Mouse (Mus musculus): ENCODE data around the gene RPS10-NUDT3. TPM values are rescaled to one million over a fixed set of nuclear protein-coding genes. Genes with fewer than 3 reads are reported as not detected.

Gene RPS10-NUDT3
- polyA plus RNA-seq (2016; fragmentation: Nextera tagmentation; extraction: Ambion mirVana), result not detected in 2 replicates

DNA sequence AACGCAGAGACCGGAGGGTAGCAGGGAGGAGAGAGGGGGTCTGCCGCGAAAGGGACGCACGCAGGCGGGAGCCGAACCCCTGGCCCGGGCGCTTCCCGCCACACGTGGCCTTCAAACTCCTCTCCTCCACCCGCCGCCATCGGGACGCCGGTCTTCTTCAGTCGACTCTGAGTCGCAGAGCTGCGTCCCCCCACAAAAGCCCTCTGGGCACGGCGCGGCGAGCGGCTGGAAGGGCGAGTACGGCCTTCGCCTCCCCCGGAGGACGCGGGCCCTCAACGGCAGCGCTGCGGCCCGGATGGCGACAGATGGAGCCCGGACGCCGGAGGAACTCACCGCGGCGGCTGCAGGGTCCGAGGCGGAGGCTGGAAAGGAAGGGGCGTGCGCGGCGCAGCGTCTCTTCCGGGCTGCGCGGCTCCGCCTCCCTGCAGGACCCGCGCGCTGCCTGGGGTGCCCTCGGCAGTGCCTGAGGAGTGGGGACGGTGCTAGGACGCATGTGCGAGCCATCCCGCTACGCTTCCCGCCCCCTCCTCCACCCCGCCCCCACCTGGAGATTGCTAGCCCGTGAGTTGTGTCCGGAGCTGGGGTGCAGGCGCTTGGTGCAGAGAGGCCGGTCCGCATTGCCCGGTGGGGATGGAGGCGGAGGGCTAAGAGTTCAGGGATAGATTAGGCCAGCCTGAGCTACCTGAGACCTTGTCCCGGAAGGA, at the start of gene RPS10-NUDT3:
TSS of gene RPS10-NUDT3 (minus strand) at position 352 of the 704 bp plus-strand sequence.
- no peaks in the 10 kb centered on the region for H3K27me3 ChIP-seq
- H3K9me3 ChIP-seq (replicated peaks), result no peaks in the 10 kb centered on the region
- peak within 1 kb of the TSS; percentile 87 for H3K27ac ChIP-seq
- peaks cover 34% of the 10 kb centered on the region for H3K4me1 ChIP-seq
- peak within 1 kb of the TSS; percentile 96 for H3K9ac ChIP-seq
- peak within 1 kb of the TSS; percentile 82 for H3K4me2 ChIP-seq (replicated peaks)
- ATAC-seq (ENCODE audit: low FRiP score), result peak; percentile 96
- peaks cover 37% of the 10 kb centered on the region for H3K36me3 ChIP-seq
- WGBS, result under 1% methylated on average over 54 of the region's 72 CpGs
- H3K4me3 ChIP-seq, result peak within 1 kb of the TSS; percentile 90

- 0 out of 2 replicates have a peak overlapping the region, but pooled peaks have one; percentile 32 for H3K9ac ChIP-seq
- H3K4me3 ChIP-seq, result no peak overlapping the region
- H3K4me1 ChIP-seq, result peaks cover 19% of the 10 kb centered on the region
- H3K27me3 ChIP-seq, result peaks cover 13% of the 10 kb centered on the region
- no peaks in the 10 kb centered on the region for H3K9me3 ChIP-seq (replicated peaks)
- H3K4me2 ChIP-seq (replicated peaks), result 0 out of 2 replicates have a peak overlapping the region, but pooled peaks have one; percentile 3
- WGBS, result 30% methylated on average over 11 of the region's 11 CpGs
- peak; percentile 81 for ATAC-seq (ENCODE audit: low FRiP score)
- peak overlapping the region; percentile 88 for H3K27ac ChIP-seq
- H3K36me3 ChIP-seq, result no peaks in the 10 kb centered on the region
Measured at GRCm38 (mm10) chr17:27678924-27679813, 44.1 kb upstream of the RPS10-NUDT3 start.

- Histone ChIP-seq H3K4me1 (peaks cover 19% of the 10 kb centered on the region), H3K36me3 (no peaks in the 10 kb centered on the region), H3K4me2 (replicated peaks) (no peak overlapping the region), H3K9me3 (replicated peaks) (no peaks in the 10 kb centered on the region), H3K27ac (0 out of 2 replicates have a peak overlapping the region, but pooled peaks have one; percentile 4), H3K9ac (no peak overlapping the region), H3K4me3 (no peak overlapping the region), H3K27me3 (peaks cover 2% of the 10 kb centered on the region; the same call in 1 of the 2 replicates)
- no peak for ATAC-seq (ENCODE audit: low FRiP score)
- WGBS, result 81% methylated on average over 5 of the region's 5 CpGs
Measured at GRCm38 (mm10) chr17:27677756-27678155, 42.7 kb upstream of the RPS10-NUDT3 start.

- 78% methylated on average over 7 of the region's 7 CpGs for WGBS
- H3K9ac ChIP-seq, result no peak overlapping the region
- H3K9me3 ChIP-seq (replicated peaks), result no peaks in the 10 kb centered on the region
- H3K27ac ChIP-seq, result no peak overlapping the region
- H3K27me3 ChIP-seq, result no peaks in the 10 kb centered on the region
- H3K4me3 ChIP-seq, result no peak overlapping the region
- peaks cover 19% of the 10 kb centered on the region for H3K4me1 ChIP-seq
- no peak for ATAC-seq (ENCODE audit: low FRiP score)
- no peaks in the 10 kb centered on the region for H3K36me3 ChIP-seq
- H3K4me2 ChIP-seq (replicated peaks), result no peak overlapping the region
Measured at GRCm38 (mm10) chr17:27676270-27676669, 41.2 kb upstream of the RPS10-NUDT3 start.

- no peak for ATAC-seq (ENCODE audit: low FRiP score)
- Histone ChIP-seq H3K4me2 (replicated peaks) (no peak overlapping the region), H3K27ac (no peak overlapping the region), H3K27me3 (no peaks in the 10 kb centered on the region), H3K4me3 (no peak overlapping the region), H3K9me3 (replicated peaks) (no peaks in the 10 kb centered on the region), H3K4me1 (peaks cover 19% of the 10 kb centered on the region), H3K36me3 (no peaks in the 10 kb centered on the region), H3K9ac (no peak overlapping the region)
- 70% methylated on average over 9 of the region's 9 CpGs for WGBS
Measured at GRCm38 (mm10) chr17:27675453-27675852, 40.4 kb upstream of the RPS10-NUDT3 start.

DNA sequence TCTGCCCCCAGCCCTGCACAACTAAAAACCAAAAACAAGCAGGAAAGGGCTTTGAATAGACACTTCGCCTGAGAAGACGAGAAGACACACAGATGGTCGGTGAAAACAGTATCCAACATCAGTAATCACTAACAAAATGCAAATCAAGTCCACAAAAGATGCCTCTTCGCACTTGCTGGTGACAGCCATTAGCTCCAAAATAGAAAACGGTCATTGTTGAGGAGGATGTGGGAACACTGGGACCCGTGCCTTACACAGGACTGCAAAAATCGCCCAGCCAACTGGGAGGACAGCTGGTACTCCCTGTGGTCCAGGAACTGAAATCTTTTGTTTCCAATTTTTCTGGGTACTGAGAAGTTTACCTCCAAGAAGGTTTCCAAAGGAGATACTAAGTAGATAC, 38.9 kb upstream of the RPS10-NUDT3 start:
- H3K9me3 ChIP-seq (replicated peaks), result no peaks in the 10 kb centered on the region
- H3K36me3 ChIP-seq, result no peaks in the 10 kb centered on the region
- no peak overlapping the region for H3K4me3 ChIP-seq
- no peak overlapping the region for H3K4me2 ChIP-seq (replicated peaks)
- H3K9ac ChIP-seq, result no peak overlapping the region
- no peak for ATAC-seq (ENCODE audit: low FRiP score)
- 55% methylated on average over 7 of the region's 7 CpGs for WGBS
- H3K4me1 ChIP-seq, result peaks cover 6% of the 10 kb centered on the region
- H3K27me3 ChIP-seq, result no peaks in the 10 kb centered on the region
- no peak overlapping the region for H3K27ac ChIP-seq

DNA sequence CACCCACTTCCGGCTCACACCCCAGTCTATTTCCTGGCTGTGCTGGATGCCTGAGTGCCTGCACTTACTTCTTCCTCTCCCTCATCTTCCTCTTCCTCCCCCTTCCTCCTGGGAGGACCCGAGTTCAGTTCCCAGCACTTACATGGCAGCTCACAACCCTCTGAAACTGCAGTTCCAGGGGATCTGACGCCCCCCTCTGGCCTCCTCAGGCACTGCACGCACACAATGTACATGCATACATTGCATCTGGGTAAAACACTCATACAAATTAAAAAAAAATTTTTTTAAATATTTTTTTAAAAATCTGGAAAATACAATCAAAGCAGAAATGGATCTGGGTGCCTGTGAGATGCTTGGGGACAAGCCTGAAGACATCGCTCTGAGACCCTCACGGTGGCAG, 36.7 kb upstream of the RPS10-NUDT3 start:
- H3K27me3 ChIP-seq, result no peaks in the 10 kb centered on the region
- no peaks in the 10 kb centered on the region for H3K9me3 ChIP-seq (replicated peaks)
- 88% methylated on average over 6 of the region's 6 CpGs for WGBS
- no peaks in the 10 kb centered on the region; the same call in 1 of the 2 replicates for H3K4me1 ChIP-seq
- H3K36me3 ChIP-seq, result no peaks in the 10 kb centered on the region
- H3K27ac ChIP-seq, result no peak overlapping the region
- no peak overlapping the region for H3K9ac ChIP-seq
- ATAC-seq (ENCODE audit: low FRiP score), result no peak
- no peak overlapping the region for H3K4me2 ChIP-seq (replicated peaks)
- H3K4me3 ChIP-seq, result no peak overlapping the region

GRCm38 (mm10) chr17:27658767-27659166, 23.7 kb upstream of the RPS10-NUDT3 start:
- no peak for ATAC-seq (ENCODE audit: low FRiP score)
- Histone ChIP-seq H3K36me3 (no peaks in the 10 kb centered on the region), H3K27ac (no peak overlapping the region), H3K27me3 (peaks cover 37% of the 10 kb centered on the region), H3K4me3 (no peak overlapping the region), H3K9ac (no peak overlapping the region), H3K9me3 (replicated peaks) (no peaks in the 10 kb centered on the region), H3K4me1 (peaks cover 20% of the 10 kb centered on the region), H3K4me2 (replicated peaks) (no peak overlapping the region)
- 73% methylated on average over 7 of the region's 7 CpGs for WGBS

DNA sequence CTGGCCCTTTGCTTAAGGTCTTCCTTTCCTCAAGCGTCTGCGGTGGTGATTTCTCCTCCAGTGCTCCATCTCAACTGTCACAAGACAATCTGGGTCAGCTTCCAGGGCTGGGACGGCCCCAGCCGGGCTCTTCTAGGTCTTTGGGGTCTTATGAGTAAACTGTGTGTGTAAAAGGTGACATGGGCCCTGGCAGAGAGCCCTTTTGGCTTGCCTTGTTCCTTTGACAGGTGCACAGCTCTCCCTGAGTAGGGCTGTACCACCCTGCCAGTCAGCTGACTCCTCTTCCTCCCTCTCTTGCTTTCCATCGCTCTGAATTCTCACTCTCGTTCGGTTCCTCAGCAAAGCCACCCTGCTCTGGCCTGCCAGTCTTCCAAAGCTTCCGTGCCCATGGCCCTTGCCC, 22.1 kb upstream of the RPS10-NUDT3 start:
- H3K4me3 ChIP-seq, result no peak overlapping the region
- H3K36me3 ChIP-seq, result no peaks in the 10 kb centered on the region
- WGBS, result 68% methylated on average over 8 of the region's 8 CpGs
- no peaks in the 10 kb centered on the region for H3K9me3 ChIP-seq (replicated peaks)
- no peak overlapping the region for H3K9ac ChIP-seq
- no peak for ATAC-seq (ENCODE audit: low FRiP score)
- H3K4me1 ChIP-seq, result peaks cover 20% of the 10 kb centered on the region
- H3K27ac ChIP-seq, result no peak overlapping the region
- H3K4me2 ChIP-seq (replicated peaks), result no peak overlapping the region
- peaks cover 42% of the 10 kb centered on the region for H3K27me3 ChIP-seq

DNA sequence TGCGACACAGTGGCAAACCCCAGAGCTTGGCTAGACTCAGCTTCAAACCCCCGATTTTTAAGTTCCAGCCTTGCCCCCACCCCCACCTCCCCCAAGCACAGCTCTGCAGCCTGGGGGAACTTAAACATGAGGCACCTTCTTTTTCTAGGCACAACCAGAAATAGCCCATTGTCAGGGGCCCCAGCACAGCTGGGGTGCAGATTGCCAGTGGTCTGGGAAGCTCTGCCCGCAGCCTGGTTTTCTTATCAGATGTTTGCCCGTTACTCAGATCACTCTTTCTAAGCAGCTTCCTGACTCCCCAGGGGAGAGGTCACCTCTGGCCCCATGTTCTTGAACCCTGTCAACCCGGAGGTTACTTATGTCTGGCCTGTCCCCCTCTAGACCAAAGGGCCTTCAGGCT, 21.4 kb upstream of the RPS10-NUDT3 start:
- H3K4me3 ChIP-seq, result peak overlapping the region; percentile 58
- no peak for ATAC-seq (ENCODE audit: low FRiP score)
- peaks cover 20% of the 10 kb centered on the region for H3K4me1 ChIP-seq
- H3K9me3 ChIP-seq (replicated peaks), result no peaks in the 10 kb centered on the region
- peaks cover 42% of the 10 kb centered on the region for H3K27me3 ChIP-seq
- H3K36me3 ChIP-seq, result no peaks in the 10 kb centered on the region
- no peak overlapping the region for H3K27ac ChIP-seq
- 16% methylated on average over 5 of the region's 5 CpGs for WGBS
- peak overlapping the region; percentile 94 for H3K4me2 ChIP-seq (replicated peaks)
- H3K9ac ChIP-seq, result no peak overlapping the region

- peak overlapping the region; percentile 74 for H3K9ac ChIP-seq
- H3K27me3 ChIP-seq, result peaks cover 44% of the 10 kb centered on the region
- no peaks in the 10 kb centered on the region for H3K36me3 ChIP-seq
- peak overlapping the region; percentile 58 for H3K4me3 ChIP-seq
- H3K27ac ChIP-seq, result peak overlapping the region; percentile 64; the same call in 1 of the 2 replicates
- peak; percentile 28 for ATAC-seq (ENCODE audit: low FRiP score)
- peaks cover 20% of the 10 kb centered on the region for H3K4me1 ChIP-seq
- WGBS, result 2% methylated on average over 13 of the region's 14 CpGs
- H3K4me2 ChIP-seq (replicated peaks), result peak overlapping the region; percentile 94
- H3K9me3 ChIP-seq (replicated peaks), result no peaks in the 10 kb centered on the region
Measured at GRCm38 (mm10) chr17:27656011-27656399, 21.0 kb upstream of the RPS10-NUDT3 start.
